Mouse (Mus musculus) hindbrain, embryonic 10.5 days (tissue): ENCODE measurements around the gene Ngfr. TPM values are rescaled to one million over a fixed set of nuclear protein-coding genes. Genes with fewer than 3 reads are reported as not detected.

ENCODE experiments used
- DNase-seq: peaks from one replicate; pipeline ENCODE4 v3.0.0-alpha.2; 2017; ENCODE audit warnings: low spot score
- H3K27ac ChIP-seq: fragments of 300-500 bp; sonication (generic); 2 replicates; pipeline ENCODE4 v1.5.1; 2016; ENCODE audit warnings: mild to moderate bottlenecking, moderate library complexity
- H3K27me3 ChIP-seq: fragments of 300-500 bp; sonication (generic); 2 replicates; pipeline ENCODE4 v1.6.1; 2016; ENCODE audit warnings: mild to moderate bottlenecking; ENCODE audit not compliant: poor library complexity, insufficient read depth, severe bottlenecking
- H3K36me3 ChIP-seq: fragments of 300-500 bp; sonication (generic); 2 replicates; pipeline ENCODE4 v1.6.1; 2016; ENCODE audit warnings: mild to moderate bottlenecking, moderate library complexity
- H3K4me1 ChIP-seq: fragments of 300-500 bp; sonication (generic); replicated peaks from 2 replicates; pipeline ENCODE4 v1.6.1; 2016; ENCODE audit warnings: mild to moderate bottlenecking
- H3K4me3 ChIP-seq: fragments of 300-500 bp; sonication (generic); 2 replicates; pipeline ENCODE4 v1.5.1; 2016; ENCODE audit warnings: mild to moderate bottlenecking, moderate library complexity
- H3K9me3 ChIP-seq: fragments of 300-500 bp; sonication (generic); 2 replicates; pipeline ENCODE4 v1.6.1; 2016; ENCODE audit warnings: mild to moderate bottlenecking, moderate library complexity
- WGBS: fragments of 180-500 bp; shearing (Covaris S2); methylation state at CpG from one replicate; pipeline ENCODE4 v1.1.7; 2016; 5-methylcytosine and 5-hydroxymethylcytosine counted together
- polyA plus RNA-seq: library from polyadenylated mRNA; unstranded; fragments of >200 nt; fragmentation: Nextera tagmentation; extraction: Ambion mirVana; gene quantifications from 2 replicates; pipeline ENCODE4 v1.2.1, GENCODE M21; 2016

The Ngfr gene
- 28.7 and 51.6 TPM in 2 replicates for polyA plus RNA-seq

DNA sequence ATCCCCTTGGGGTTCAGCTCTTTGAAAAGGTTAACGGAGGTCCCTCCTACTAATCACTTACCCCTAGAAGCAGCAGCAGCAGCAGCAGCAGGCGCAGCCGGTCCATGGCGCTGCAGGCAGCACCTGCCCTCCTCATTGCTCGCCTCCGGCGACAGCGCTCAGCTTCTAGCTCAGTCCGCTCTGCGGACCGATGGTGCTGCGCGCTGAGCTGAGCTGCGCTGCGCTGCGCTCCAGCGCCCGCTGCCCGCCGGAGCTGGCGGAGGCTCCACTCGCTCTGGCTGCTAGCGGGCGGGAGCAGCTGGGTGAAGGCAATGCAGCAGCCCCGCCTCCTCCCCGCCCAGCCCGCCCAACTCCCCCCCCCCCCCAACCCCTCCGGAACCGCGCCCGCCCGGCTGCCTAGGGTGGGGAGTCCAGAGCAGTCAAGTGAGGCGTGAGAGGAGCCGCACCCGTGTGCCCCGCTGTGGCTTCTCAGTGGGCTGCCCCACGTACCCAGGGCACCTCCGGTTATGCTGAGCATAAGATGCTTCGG is at the start of gene Ngfr:
TSS of gene Ngfr (minus strand) at position 313 of the 529 bp plus-strand sequence.
- peaks cover 99% of the 10 kb centered on the region for H3K27me3 ChIP-seq
- H3K27ac ChIP-seq: peak within 1 kb of the TSS; percentile 87
- no peaks in the 10 kb centered on the region for H3K9me3 ChIP-seq
- H3K36me3 ChIP-seq: no peaks in the 10 kb centered on the region
- DNase-seq: peak; percentile 77
- under 1% methylated on average over 38 of the region's 39 CpGs for WGBS
- H3K4me3 ChIP-seq: peak within 1 kb of the TSS; percentile 59
- H3K4me1 ChIP-seq: peaks cover 51% of the 10 kb centered on the region

DNA sequence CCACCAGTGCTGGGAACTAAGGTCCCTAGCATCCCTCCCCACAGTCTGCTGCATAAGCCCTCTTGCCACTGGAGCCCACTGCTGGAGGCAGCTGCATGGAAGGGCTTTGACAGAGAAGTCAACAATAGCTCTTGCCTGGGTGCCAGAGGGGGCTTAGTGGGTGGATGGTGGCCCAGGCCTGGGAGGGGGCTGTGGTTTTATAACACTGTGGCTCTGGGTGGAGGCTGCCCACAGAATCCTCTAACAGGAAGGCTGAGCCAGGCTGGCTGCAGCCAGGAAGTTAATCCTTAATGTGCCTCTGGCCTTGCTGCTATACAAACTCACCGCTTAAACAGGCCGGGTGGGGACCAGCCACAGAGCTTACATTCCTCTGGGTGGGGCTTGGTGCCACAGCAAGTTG is 47.5 kb upstream of the Ngfr start:
- H3K27me3 ChIP-seq: peaks cover 27% of the 10 kb centered on the region
- 50% methylated on average over 2 of the region's 2 CpGs for WGBS
- peak overlapping the region; percentile 3 for H3K27ac ChIP-seq
- no peak for DNase-seq
- no peaks in the 10 kb centered on the region for H3K9me3 ChIP-seq
- no peaks in the 10 kb centered on the region for H3K36me3 ChIP-seq
- H3K4me3 ChIP-seq: no peak overlapping the region
- peaks cover 70% of the 10 kb centered on the region for H3K4me1 ChIP-seq

DNA sequence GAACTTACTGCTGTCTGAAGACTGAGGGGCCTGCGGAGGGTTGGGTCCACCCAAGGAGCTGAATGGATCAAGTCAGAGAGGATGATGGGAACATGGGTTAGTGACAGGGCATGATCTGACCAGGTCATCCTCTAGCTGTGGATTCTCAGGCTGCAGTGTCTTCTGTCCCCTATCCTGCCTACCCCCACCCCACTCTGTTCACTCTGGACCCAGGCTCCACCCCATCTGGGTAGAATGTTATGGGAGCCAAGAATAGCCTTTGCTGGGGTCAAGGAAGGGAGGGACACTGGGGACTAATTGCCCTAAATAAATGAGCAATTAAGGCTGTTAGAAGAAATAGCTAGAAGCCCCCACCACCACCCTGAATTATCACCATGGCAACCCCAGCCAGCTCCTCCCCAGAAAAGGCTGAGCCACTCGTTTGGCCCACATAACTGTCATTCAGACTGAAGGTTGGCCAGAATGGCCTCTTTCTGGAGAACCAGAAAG is 46.0 kb upstream of the Ngfr start:
- no peak for DNase-seq
- 64% methylated on average over 2 of the region's 2 CpGs for WGBS
- H3K27ac ChIP-seq: peak overlapping the region; percentile 80
- H3K4me1 ChIP-seq: peaks cover 64% of the 10 kb centered on the region
- peaks cover 21% of the 10 kb centered on the region for H3K27me3 ChIP-seq
- H3K4me3 ChIP-seq: no peak overlapping the region
- no peaks in the 10 kb centered on the region for H3K36me3 ChIP-seq
- no peaks in the 10 kb centered on the region for H3K9me3 ChIP-seq

DNA sequence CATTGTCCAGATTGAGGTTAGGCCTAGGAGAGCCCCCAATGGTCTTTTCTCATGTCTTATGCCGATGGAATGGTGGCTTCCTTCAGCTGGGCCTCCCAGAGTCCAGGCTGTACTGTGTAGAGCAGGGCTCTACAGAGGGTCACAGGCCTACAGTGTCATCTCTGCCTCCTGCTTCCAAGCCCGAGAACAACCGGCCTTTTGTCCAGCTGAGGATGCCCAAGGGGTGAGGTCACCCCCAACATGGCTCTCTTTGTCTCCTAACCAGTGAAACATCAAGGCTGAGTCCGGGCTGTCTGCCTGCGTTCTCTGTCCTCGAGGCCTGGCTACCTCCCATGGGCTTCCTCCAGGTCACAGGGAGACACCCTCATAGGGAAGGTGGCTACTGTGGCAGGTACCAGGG is 44.9 kb upstream of the Ngfr start:
- Histone ChIP-seq H3K36me3 (no peaks in the 10 kb centered on the region), H3K4me3 (no peak overlapping the region), H3K27me3 (peaks cover 27% of the 10 kb centered on the region), H3K9me3 (no peaks in the 10 kb centered on the region), H3K27ac (peak overlapping the region; percentile 80), H3K4me1 (peaks cover 64% of the 10 kb centered on the region)
- no peak for DNase-seq
- WGBS: 45% methylated on average over 6 of the region's 6 CpGs

DNA sequence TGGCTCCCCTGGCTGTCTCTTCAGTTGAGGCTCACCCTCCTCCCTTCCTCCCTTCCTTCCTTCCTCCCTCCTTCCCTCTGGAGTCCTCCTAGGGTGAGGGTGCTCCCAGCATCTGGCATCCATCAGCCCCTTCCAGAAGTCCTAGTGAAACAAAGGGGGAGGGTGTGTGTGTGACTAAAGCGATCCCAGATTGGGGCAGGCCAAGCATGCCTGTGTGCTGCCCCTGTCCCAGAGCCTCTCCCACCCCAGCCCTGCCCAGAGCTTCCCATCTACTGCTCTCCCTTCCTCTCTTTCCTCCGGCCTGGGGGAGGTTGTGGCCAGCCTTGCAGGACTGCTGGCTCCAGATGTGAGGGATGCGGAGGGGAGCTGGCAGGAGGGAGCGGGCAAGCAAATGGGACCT is 43.8 kb upstream of the Ngfr start:
- 69% methylated on average over 4 of the region's 4 CpGs for WGBS
- H3K4me1 ChIP-seq: peaks cover 66% of the 10 kb centered on the region
- peaks cover 33% of the 10 kb centered on the region for H3K27me3 ChIP-seq
- no peaks in the 10 kb centered on the region for H3K36me3 ChIP-seq
- DNase-seq: no peak
- H3K9me3 ChIP-seq: no peaks in the 10 kb centered on the region
- H3K27ac ChIP-seq: peak overlapping the region; percentile 80
- H3K4me3 ChIP-seq: no peak overlapping the region

DNA sequence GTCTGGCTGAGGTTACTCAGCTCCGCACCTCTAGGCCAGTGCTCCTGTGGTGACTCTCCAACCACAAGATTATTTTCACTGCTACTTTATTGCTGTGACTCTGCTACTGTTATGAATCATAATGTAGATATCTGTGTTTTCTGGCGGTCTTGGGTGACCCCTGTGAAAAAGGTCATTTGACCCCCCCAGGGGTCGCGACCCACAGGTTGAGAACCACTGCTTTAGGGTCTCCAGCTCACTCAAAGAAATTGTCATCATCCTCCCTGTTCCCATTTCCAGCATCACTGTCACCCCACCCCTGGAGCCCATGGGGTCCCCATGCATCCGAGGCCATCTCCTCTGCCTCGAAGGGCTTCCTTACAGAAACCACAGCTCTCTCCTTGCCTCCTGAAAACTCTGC is 43.0 kb upstream of the Ngfr start:
- Histone ChIP-seq H3K4me1 (peaks cover 61% of the 10 kb centered on the region), H3K27ac (no peak overlapping the region), H3K27me3 (peaks cover 33% of the 10 kb centered on the region), H3K9me3 (no peaks in the 10 kb centered on the region), H3K4me3 (no peak overlapping the region), H3K36me3 (no peaks in the 10 kb centered on the region)
- no peak for DNase-seq
- WGBS: 86% methylated on average over 6 of the region's 6 CpGs

DNA sequence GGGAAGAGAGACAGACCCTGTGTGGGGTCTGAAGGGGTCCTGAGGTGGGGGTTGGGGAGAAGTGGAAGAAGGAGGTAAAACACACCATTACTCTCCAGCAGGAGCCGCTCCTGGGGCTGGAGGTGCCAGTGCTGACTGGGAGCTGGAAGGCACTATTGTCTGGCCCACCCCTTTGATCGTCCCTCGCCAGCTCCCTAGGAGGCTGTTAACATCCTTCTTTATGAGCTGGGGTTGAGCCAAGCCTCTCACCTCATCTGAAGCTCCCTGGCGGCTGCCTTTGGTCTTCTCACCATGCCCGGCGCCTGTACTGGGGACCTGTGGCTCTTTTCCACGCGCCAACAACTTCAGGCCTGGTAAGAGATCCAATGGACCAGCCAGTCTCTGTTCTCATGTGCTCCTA is 34.9 kb upstream of the Ngfr start:
- Histone ChIP-seq H3K4me3 (no peak overlapping the region), H3K27me3 (peaks cover 56% of the 10 kb centered on the region), H3K4me1 (peaks cover 55% of the 10 kb centered on the region), H3K36me3 (no peaks in the 10 kb centered on the region), H3K27ac (peak overlapping the region; percentile 19; the same call in 1 of the 2 replicates), H3K9me3 (no peaks in the 10 kb centered on the region)
- 27% methylated on average over 8 of the region's 8 CpGs for WGBS
- no peak for DNase-seq

DNA sequence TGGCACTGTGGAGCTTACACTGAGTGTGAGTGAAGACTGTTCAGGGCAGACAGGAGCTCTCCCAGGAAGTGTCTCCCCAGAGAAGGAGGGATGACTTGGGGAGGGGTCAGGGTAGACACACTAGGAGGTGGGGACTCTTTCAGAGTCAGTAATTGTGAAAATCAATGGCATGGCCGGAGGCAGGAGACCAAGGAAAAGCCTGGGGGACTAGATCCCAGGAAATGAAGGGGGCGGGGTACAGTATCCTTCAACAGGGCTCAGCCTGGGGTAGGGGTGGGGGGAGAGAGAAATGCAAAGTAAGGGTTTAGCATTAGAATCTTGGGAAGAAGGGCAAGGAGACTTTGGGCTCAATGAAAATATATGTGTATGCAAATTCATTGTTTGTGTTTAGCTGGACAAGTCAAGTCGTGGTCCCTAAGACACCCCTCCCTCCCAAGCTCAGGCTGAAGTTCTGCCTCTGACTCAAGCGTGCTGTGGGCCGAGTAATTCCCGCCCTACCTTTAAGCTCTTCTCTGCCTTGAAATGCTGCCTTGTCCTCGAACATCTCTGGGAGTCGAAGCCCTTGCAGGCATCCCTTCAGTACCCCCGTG is 34.1 kb upstream of the Ngfr start:
- no peak for DNase-seq
- Histone ChIP-seq H3K4me3 (no peak overlapping the region), H3K4me1 (peaks cover 55% of the 10 kb centered on the region), H3K27ac (peak overlapping the region; percentile 40), H3K9me3 (no peaks in the 10 kb centered on the region), H3K36me3 (no peaks in the 10 kb centered on the region), H3K27me3 (peaks cover 55% of the 10 kb centered on the region)
- WGBS: 22% methylated on average over 9 of the region's 9 CpGs

DNA sequence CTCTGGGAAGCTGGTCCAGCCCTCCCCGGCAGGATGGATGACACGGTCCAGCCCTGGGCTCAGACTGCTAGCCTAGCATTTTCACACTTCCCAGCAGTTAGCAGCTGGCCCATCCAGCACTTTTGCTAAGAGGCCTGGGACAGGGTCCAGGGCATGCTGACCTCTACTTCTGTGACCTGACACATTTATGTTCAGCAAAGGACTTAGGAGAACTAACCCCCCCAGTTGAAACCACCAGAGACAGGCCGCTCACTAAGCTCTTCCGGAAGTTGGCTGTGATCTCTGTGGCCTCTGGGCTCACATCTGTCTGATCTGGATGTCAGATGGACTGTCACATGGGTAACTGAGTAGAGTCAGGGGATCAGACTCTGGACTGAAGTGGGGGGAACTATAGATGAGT is 33.5 kb upstream of the Ngfr start:
- H3K27ac ChIP-seq: 0 out of 2 replicates have a peak overlapping the region, but pooled peaks have one; percentile 40
- no peak for DNase-seq
- H3K9me3 ChIP-seq: no peaks in the 10 kb centered on the region
- H3K4me1 ChIP-seq: peaks cover 55% of the 10 kb centered on the region
- WGBS: 47% methylated on average over 4 of the region's 4 CpGs
- H3K4me3 ChIP-seq: no peak overlapping the region
- H3K36me3 ChIP-seq: no peaks in the 10 kb centered on the region
- H3K27me3 ChIP-seq: peaks cover 53% of the 10 kb centered on the region

DNA sequence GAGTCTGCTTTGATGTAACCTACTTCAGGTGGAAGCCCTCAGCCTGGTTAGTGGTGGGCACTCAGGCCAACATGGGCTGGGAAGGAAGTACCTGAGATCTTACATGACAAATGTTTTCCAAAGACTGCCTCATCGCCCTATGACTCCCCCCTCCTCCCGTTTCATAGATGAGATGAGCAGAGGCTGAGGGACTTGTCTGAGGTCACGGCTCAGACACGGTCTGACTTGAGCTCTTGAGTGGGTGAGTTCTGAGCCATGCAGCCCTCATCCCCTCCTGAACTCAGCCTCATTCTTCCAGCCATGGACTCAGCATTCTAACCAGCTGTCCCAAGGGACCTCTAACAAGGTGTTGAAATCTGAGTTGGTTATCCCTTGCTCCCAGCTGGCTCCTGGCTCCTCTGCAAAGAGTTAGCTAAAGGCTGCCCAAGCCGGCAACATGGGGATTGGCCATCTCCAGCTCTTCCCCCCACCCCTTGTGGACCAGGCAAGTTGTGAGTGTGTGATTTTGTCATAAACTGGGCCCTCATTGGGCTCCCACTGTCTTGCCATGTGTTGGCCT is 32.4 kb upstream of the Ngfr start:
- no peak for DNase-seq
- Histone ChIP-seq H3K36me3 (no peaks in the 10 kb centered on the region), H3K4me1 (peaks cover 57% of the 10 kb centered on the region), H3K4me3 (no peak overlapping the region), H3K27me3 (peaks cover 58% of the 10 kb centered on the region), H3K27ac (no peak overlapping the region), H3K9me3 (no peaks in the 10 kb centered on the region)
- 85% methylated on average over 5 of the region's 5 CpGs for WGBS

DNA sequence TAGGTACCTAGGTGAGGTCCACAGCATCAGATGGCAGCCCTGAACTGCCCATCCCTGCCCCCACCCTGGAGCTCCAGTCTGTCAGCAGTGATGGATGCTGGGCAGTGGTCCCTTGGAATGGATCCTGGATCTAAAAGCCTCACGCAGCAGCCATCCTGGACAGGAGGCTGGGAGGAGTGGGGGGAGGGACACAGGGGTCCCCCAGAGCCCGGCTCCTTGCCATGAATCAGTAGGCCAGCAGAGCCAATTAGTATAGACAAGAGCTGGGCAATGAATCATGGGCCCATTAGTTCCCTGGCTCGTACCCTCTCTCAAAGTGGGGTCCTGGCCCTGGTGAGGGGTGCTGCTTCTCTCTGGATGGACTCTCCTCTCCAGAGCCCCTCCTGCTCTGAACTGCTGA is 31.5 kb upstream of the Ngfr start:
- WGBS: 69% methylated on average over 3 of the region's 3 CpGs
- Histone ChIP-seq H3K4me1 (peaks cover 64% of the 10 kb centered on the region), H3K27me3 (peaks cover 58% of the 10 kb centered on the region), H3K4me3 (no peak overlapping the region), H3K9me3 (no peaks in the 10 kb centered on the region), H3K36me3 (no peaks in the 10 kb centered on the region), H3K27ac (no peak overlapping the region)
- no peak for DNase-seq

DNA sequence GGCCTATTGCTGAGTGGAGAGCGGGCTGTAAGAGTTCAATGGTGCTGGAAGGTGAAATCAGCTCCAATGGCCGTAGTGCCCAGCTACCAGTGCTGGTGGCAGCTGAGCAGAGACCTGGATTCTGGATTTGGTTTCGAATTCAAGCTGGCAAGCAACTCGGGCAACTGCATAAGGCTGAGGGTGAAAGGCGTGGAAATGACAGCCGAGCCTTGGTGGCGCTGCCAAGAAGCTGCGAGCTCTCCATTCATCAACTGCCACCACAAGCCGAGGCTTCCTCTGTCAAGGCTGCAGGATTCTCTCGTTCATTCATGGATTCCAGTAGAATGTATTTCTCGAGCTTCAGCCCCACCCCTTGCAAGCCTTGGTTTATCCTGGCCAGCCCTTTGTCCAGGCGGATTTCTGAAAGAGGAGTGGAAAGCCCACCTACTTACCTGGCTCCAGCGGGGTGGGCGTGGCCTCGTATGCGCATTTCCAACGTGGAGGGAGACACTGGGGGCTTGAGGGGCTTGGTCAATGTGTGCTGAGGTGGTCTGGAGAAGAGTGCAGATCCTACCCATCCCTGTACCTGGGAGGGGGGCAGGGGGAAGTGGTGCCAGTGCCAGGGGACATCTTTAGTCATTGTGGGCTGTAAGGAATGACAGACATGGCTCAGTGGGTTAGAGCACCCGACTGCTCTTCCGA is 30.4 kb upstream of the Ngfr start:
- H3K4me1 ChIP-seq: peaks cover 63% of the 10 kb centered on the region
- no peak overlapping the region for H3K27ac ChIP-seq
- 60% methylated on average over 19 of the region's 19 CpGs for WGBS
- H3K9me3 ChIP-seq: no peaks in the 10 kb centered on the region
- no peak for DNase-seq
- H3K36me3 ChIP-seq: no peaks in the 10 kb centered on the region
- peaks cover 53% of the 10 kb centered on the region for H3K27me3 ChIP-seq
- no peak overlapping the region for H3K4me3 ChIP-seq

DNA sequence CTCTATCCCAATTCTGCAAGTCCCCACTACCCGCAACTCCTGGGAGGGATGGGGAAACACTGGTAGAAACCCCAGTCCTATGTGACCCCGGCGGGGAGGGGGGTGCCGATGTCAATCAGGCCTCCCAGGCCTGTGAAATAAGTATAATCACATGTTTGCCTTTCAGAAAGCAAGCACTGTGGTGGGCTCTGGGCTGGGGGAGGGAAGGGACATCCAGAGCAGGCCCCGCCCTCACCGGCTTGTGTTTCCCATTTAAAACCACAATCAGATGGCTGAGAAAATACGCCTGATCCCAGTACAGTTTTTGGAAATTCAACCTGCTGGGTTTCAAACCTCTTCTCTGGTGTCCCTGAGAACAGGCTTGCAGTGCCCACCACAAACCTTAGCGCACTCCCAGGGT is 27.2 kb upstream of the Ngfr start:
- H3K4me3 ChIP-seq: no peak overlapping the region
- no peaks in the 10 kb centered on the region for H3K36me3 ChIP-seq
- H3K27me3 ChIP-seq: peaks cover 58% of the 10 kb centered on the region
- no peaks in the 10 kb centered on the region for H3K9me3 ChIP-seq
- H3K4me1 ChIP-seq: peaks cover 58% of the 10 kb centered on the region
- no peak for DNase-seq
- 75% methylated on average over 8 of the region's 8 CpGs for WGBS
- H3K27ac ChIP-seq: 0 out of 2 replicates have a peak overlapping the region, but pooled peaks have one; percentile 23
